Mouse (Mus musculus) CH12.LX (cell line): Measurements from ENCODE around the gene Bcl10. TPM values are rescaled to one million over a fixed set of nuclear protein-coding genes. Genes with fewer than 3 reads are reported as not detected.

Experiments
- DNase-seq: peaks from one replicate; pipeline ENCODE4 v3.0.0-alpha.2; 2013; ENCODE audit errors: extremely low read depth
- H3K27ac ChIP-seq: 2 replicates; pipeline ENCODE4 v1.5.1; 2012; ENCODE audit warnings: low read depth, mild to moderate bottlenecking, control low read depth, moderate library complexity; ENCODE audit not compliant: insufficient read depth
- H3K27me3 ChIP-seq: replicated peaks from 2 replicates; pipeline ENCODE3; 2012; ENCODE audit warnings: inconsistent platforms
- H3K36me3 ChIP-seq, 2 experiments: replicated peaks in 1 of 2; 2 replicates each; pipeline versions ENCODE3 to v1.6.1; 2012; ENCODE audit warnings: inconsistent platforms in 1 of 2, low read length in 1 of 2, mild to moderate bottlenecking in 1 of 2, mixed read lengths in 1 of 2, moderate library complexity in 1 of 2; ENCODE audit not compliant: control insufficient read depth in 1 of 2, insufficient read depth in 1 of 2
- H3K4me1 ChIP-seq, 2 experiments: 2 replicates each; pipeline ENCODE4 v1.6.1; 2012; ENCODE audit warnings: inconsistent platforms in 1 of 2, moderate library complexity in 1 of 2; ENCODE audit not compliant: insufficient read depth in 2 of 2, control insufficient read depth in 1 of 2
- H3K4me2 ChIP-seq: 2 replicates; pipeline ENCODE4 v1.6.1; 2012; ENCODE audit warnings: low read depth, mild to moderate bottlenecking, control low read depth; ENCODE audit not compliant: poor library complexity, insufficient read depth, severe bottlenecking
- H3K4me3 ChIP-seq, 3 experiments: fragments of 150-350 bp in 1 of 3; sonication (generic) in 1 of 3; replicated peaks in 1 of 3; 2 replicates each; pipeline versions ENCODE3 to v1.5.1; 2011 to 2012; ENCODE audit warnings: low read depth in 2 of 3, low read length in 2 of 3, mild to moderate bottlenecking in 2 of 3, moderate library complexity in 2 of 3, control low read depth in 1 of 3, improper control_type of control experiment in 1 of 3, inconsistent platforms in 1 of 3, mixed read lengths in 1 of 3; ENCODE audit not compliant: poor library complexity in 1 of 3
- H3K79me2 ChIP-seq: replicated peaks from 2 replicates; pipeline ENCODE4 v1.6.1; 2012; ENCODE audit warnings: mild to moderate bottlenecking, moderate library complexity; ENCODE audit not compliant: control insufficient read depth, poor library complexity, insufficient read depth, severe bottlenecking; ENCODE audit errors: extremely low read depth
- H3K9ac ChIP-seq: 2 replicates; pipeline ENCODE4 v1.6.1; 2012; ENCODE audit warnings: low read depth, mild to moderate bottlenecking, control low read depth, moderate library complexity; ENCODE audit not compliant: insufficient read depth
- H3K9me3 ChIP-seq: replicated peaks from 2 replicates; pipeline ENCODE3; 2012; ENCODE audit warnings: low read length, inconsistent platforms, mixed read lengths
- CHD1 ChIP-seq: IDR thresholded peaks from 2 replicates; pipeline ENCODE4 v1.6.1; 2012; ENCODE audit warnings: low read depth, low read length, improper control_type of control experiment, inconsistent platforms
- CHD2 ChIP-seq: IDR thresholded peaks from 2 replicates; pipeline ENCODE4 v1.6.1; 2011; ENCODE audit warnings: low read length, improper control_type of control experiment
- CTCF ChIP-seq, 2 experiments: IDR thresholded peaks in 1 of 2; conservative IDR thresholded peaks in 1 of 2; 2 replicates each; pipeline ENCODE4 v1.5.1; 2011 to 2012; ENCODE audit warnings: low read depth in 2 of 2, low read length in 2 of 2, improper control_type of control experiment in 1 of 2, inconsistent platforms in 1 of 2, mild to moderate bottlenecking in 1 of 2, moderate library complexity in 1 of 2
- E2F4 ChIP-seq: IDR thresholded peaks from 2 replicates; pipeline ENCODE4 v1.6.1; 2011; ENCODE audit warnings: low read depth, low read length, improper control_type of control experiment; ENCODE audit not compliant: insufficient replicate concordance
- EP300 ChIP-seq: IDR thresholded peaks from 2 replicates; pipeline ENCODE4 v1.6.1; 2011; ENCODE audit warnings: low read length, improper control_type of control experiment
- ETS1 ChIP-seq: conservative IDR thresholded peaks from 2 replicates; pipeline ENCODE4 v1.6.1; 2012; ENCODE audit warnings: low read depth, mild to moderate bottlenecking, inconsistent platforms, low read length, improper control_type of control experiment, moderate library complexity
- GABPA ChIP-seq: IDR thresholded peaks from 2 replicates; pipeline ENCODE4 v1.6.1; 2012; ENCODE audit warnings: low read depth, low read length, improper control_type of control experiment, inconsistent platforms; ENCODE audit not compliant: insufficient replicate concordance
- HCFC1 ChIP-seq: IDR thresholded peaks from 2 replicates; pipeline ENCODE4 v1.6.1; 2012; ENCODE audit warnings: low read depth, mild to moderate bottlenecking, inconsistent platforms, low read length, improper control_type of control experiment
- JUN ChIP-seq: IDR thresholded peaks from 2 replicates; pipeline ENCODE4 v1.6.1; 2011; ENCODE audit warnings: low read depth, mild to moderate bottlenecking, low read length, improper control_type of control experiment, moderate library complexity; ENCODE audit not compliant: insufficient read depth
- JUND ChIP-seq: conservative IDR thresholded peaks from 2 replicates; pipeline ENCODE4 v1.6.1; 2011; ENCODE audit warnings: low read depth, low read length, improper control_type of control experiment
- MAFK ChIP-seq: IDR thresholded peaks from 2 replicates; pipeline ENCODE4 v1.6.1; 2011; ENCODE audit warnings: low read length, improper control_type of control experiment; ENCODE audit not compliant: insufficient replicate concordance
- MAX ChIP-seq: IDR thresholded peaks from 2 replicates; pipeline ENCODE4 v1.6.1; 2011; ENCODE audit warnings: low read length, improper control_type of control experiment
- MAZ ChIP-seq: IDR thresholded peaks from 2 replicates; pipeline ENCODE4 v1.6.1; 2012; ENCODE audit warnings: low read depth, mild to moderate bottlenecking, inconsistent platforms, low read length, improper control_type of control experiment, moderate library complexity
- MXI1 ChIP-seq: IDR thresholded peaks from 2 replicates; pipeline ENCODE4 v1.6.1; 2011; ENCODE audit warnings: mild to moderate bottlenecking, low read depth, low read length, improper control_type of control experiment
- MYC ChIP-seq: IDR thresholded peaks from 2 replicates; pipeline ENCODE4 v1.6.1; 2011; ENCODE audit warnings: low read depth, mild to moderate bottlenecking, improper control_type of control experiment, low read length
- NELFE ChIP-seq: IDR thresholded peaks from 2 replicates; pipeline ENCODE4 v1.6.1; 2011; ENCODE audit warnings: low read depth, low read length, improper control_type of control experiment
- PAX5 ChIP-seq: IDR thresholded peaks from 2 replicates; pipeline ENCODE4 v1.6.1; 2012; ENCODE audit warnings: low read length, inconsistent platforms, mixed read lengths
- POLR2A ChIP-seq: IDR thresholded peaks from 2 replicates; pipeline ENCODE4 v1.6.1; 2011; ENCODE audit warnings: low read depth, mild to moderate bottlenecking, improper control_type of control experiment, low read length
- POLR2AphosphoS2 ChIP-seq: IDR thresholded peaks from 2 replicates; pipeline ENCODE4 v1.6.1; 2011; ENCODE audit warnings: low read depth, low read length, improper control_type of control experiment
- RAD21 ChIP-seq: IDR thresholded peaks from 2 replicates; pipeline ENCODE4 v1.6.1; 2011; ENCODE audit warnings: low read depth, mild to moderate bottlenecking, low read length, improper control_type of control experiment, moderate library complexity
- SIN3A ChIP-seq: IDR thresholded peaks from 2 replicates; pipeline ENCODE4 v1.6.1; 2012; ENCODE audit warnings: low read length, improper control_type of control experiment, inconsistent platforms
- SMC3 ChIP-seq: IDR thresholded peaks from 2 replicates; pipeline ENCODE4 v1.6.1; 2011; ENCODE audit warnings: low read depth, low read length, improper control_type of control experiment
- TCF12 ChIP-seq: IDR thresholded peaks from 2 replicates; pipeline ENCODE4 v1.6.1; 2014; ENCODE audit warnings: low read depth, mild to moderate bottlenecking, inconsistent platforms, low read length, improper control_type of control experiment
- USF1 ChIP-seq: IDR thresholded peaks from 2 replicates; pipeline ENCODE4 v1.6.1; 2014; ENCODE audit warnings: low read depth, mild to moderate bottlenecking, inconsistent platforms, low read length, improper control_type of control experiment
- USF2 ChIP-seq: conservative IDR thresholded peaks from 2 replicates; pipeline ENCODE4 v1.6.1; 2011; ENCODE audit warnings: low read depth, low read length, improper control_type of control experiment
- ZC3H11A ChIP-seq: IDR thresholded peaks from 2 replicates; pipeline ENCODE4 v1.6.1; 2012; ENCODE audit warnings: low read depth, mild to moderate bottlenecking, inconsistent platforms, low read length, improper control_type of control experiment
- ZKSCAN1 ChIP-seq: IDR thresholded peaks from 2 replicates; pipeline ENCODE4 v1.6.1; 2012; ENCODE audit warnings: low read depth, inconsistent platforms, low read length, improper control_type of control experiment, borderline replicate concordance
- ZMIZ1 ChIP-seq: IDR thresholded peaks from 2 replicates; pipeline ENCODE4 v1.6.1; 2012; ENCODE audit warnings: low read depth, mild to moderate bottlenecking, inconsistent platforms, low read length, improper control_type of control experiment
- ZNF384 ChIP-seq: IDR thresholded peaks from 2 replicates; pipeline ENCODE4 v1.6.1; 2012; ENCODE audit warnings: low read depth, low read length, improper control_type of control experiment, inconsistent platforms
- dilution Hi-C: fragments of 300-500 bp; cut with MboI; formaldehyde crosslinking; loops from 2 replicates; pipeline ENCODE4 v1.14.3; 2020; ENCODE audit warnings: low sequenced_read_pairs; ENCODE audit not compliant: extremely low pct_unique_long_range_greater_than_20kb, extremely low pct_ligation_motif_present
- in situ Hi-C: fragments of 300-500 bp; cut with MboI; formaldehyde crosslinking; loops from 3 replicates; pipeline ENCODE4 v1.14.3; 2019; ENCODE audit warnings: low sequenced_read_pairs, low pct_ligation_motif_present, low pct_unique_long_range_greater_than_20kb, mixed read lengths
- polyA plus RNA-seq: library from polyadenylated mRNA; unstranded; fragments of >175 nt; gene quantifications from 2 replicates; pipeline ENCODE4 v1.2.1, GENCODE M21; 2012; ENCODE audit warnings: low read depth; ENCODE audit not compliant: insufficient read length
- total RNA-seq, 2 experiments: library from RNA; depleted of rRNA; stranded (reverse); fragments of 300-350 nt in 1 of 2; fragments of >200 nt in 1 of 2; gene quantifications; 2 replicates each; pipeline ENCODE4 v1.2.3; 2012 to 2014

Bcl10 gene
- total and polyA plus RNA-seq, 3 experiments: 73.6 to 177 (median 103) TPM

DNA sequence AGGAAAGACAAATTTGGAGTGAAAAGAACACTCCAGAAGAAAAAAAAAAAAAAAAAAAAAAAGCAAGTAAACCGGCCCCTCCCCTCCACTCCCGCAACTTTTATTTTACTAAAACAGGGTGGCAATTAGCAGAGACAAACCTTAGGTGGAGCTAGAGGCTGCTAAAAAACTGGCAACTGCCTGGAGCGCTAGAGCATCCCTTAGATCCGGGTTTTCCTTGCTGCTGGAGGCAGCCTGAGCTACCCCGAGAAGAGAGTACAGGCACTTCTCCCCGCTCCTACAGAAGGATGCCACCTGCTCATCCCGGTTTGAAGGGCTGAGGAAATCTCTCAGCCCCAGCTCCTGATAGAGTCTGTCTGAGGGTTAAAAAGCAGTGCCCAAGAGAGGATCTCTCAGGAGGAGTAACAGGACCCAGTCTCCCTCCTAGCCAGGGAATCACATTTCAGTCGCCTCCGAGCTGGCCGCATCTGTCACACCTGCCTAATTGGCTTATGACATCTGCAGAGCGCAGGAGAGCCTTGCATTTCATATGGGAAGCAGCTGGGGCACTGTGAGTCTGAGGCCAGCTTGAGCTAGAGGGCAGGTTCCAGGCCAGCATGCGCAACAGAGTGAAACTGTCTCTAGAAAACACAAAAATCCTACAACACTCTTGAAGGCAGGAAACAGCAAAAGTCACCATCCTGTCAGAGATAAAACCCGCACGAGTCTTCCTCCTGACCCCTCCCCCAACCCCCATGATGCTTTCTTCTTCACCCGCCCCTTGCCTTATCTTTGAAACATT, 27.6 kb downstream of the Bcl10 start:
- peaks cover 3 to 30% of the 10 kb centered on the region in 2 experiments; a peak in 3 of 4 replicates for H3K4me1 ChIP-seq
- H3K27me3 ChIP-seq: no peaks in the 10 kb centered on the region
- H3K4me2 ChIP-seq: no peak overlapping the region
- H3K4me3 ChIP-seq: no peak overlapping the region
- dilution Hi-C loops: no loop called here
- no peaks in the 10 kb centered on the region for H3K9me3 ChIP-seq
- no peak overlapping the region for H3K9ac ChIP-seq
- peaks cover 3 to 14% of the 10 kb centered on the region in 2 experiments for H3K36me3 ChIP-seq
- no peak for TF ChIP-seq ZMIZ1
- TF ChIP-seq SIN3A: no peak
- no peak for TF ChIP-seq TCF12
- TF ChIP-seq CTCF (conservative IDR thresholded peaks at IDR 0.05 in 1 of 2, IDR thresholded peaks at IDR 0.05 in 1 of 2; ENCODE audit: low read depth in 2 of 2, low read length in 2 of 2): peak in 1 of 2 experiments; percentile 58; a peak in 2 of 4 replicates
- no peak for TF ChIP-seq USF2
- no peak for TF ChIP-seq CHD2
- TF ChIP-seq ZNF384: peak; percentile 83
- TF ChIP-seq MXI1: no peak
- TF ChIP-seq POLR2AphosphoS2: no peak
- peak; percentile 28 for TF ChIP-seq SMC3
- peak; percentile 54; the same call in 1 of the 2 replicates for TF ChIP-seq MAZ
- TF ChIP-seq HCFC1: no peak
- TF ChIP-seq POLR2A: no peak
- TF ChIP-seq CHD1: no peak
- no peak for TF ChIP-seq EP300
- TF ChIP-seq RAD21: peak; percentile 62
- no peak for TF ChIP-seq USF1
- TF ChIP-seq ZC3H11A: no peak
- no peak for TF ChIP-seq GABPA
- no peak for TF ChIP-seq PAX5
- in situ Hi-C loops: no loop called here
- H3K27ac ChIP-seq: no peak overlapping the region
- H3K79me2 ChIP-seq: no peaks in the 10 kb centered on the region
- DNase-seq: no peak

GRCm38 (mm10) chr3:145950815-145951130, 28.2 kb downstream of the Bcl10 start:
- no peak overlapping the region for H3K4me3 ChIP-seq
- in situ Hi-C loops: no loop called here

More at GRCm38 (mm10) chr3:145950815-145951130, 28.2 kb downstream of the Bcl10 start:
- H3K36me3 ChIP-seq: peaks cover 3 to 9% of the 10 kb centered on the region in 2 experiments
- no peak overlapping the region for H3K9ac ChIP-seq
- H3K27ac ChIP-seq: no peak overlapping the region
- dilution Hi-C loops: no loop called here
- TF ChIP-seq EP300 (no peak), GABPA (no peak), MYC (no peak), MAX (no peak), JUN (no peak), E2F4 (no peak), ETS1 (no peak), ZMIZ1 (no peak), ZKSCAN1 (no peak), MAFK (no peak), MAZ (no peak), SMC3 (no peak), JUND (no peak), NELFE (no peak)
- H3K4me2 ChIP-seq: no peak overlapping the region
- no peak for DNase-seq
- no peaks in the 10 kb centered on the region for H3K79me2 ChIP-seq
- no peaks in the 10 kb centered on the region for H3K9me3 ChIP-seq
- peaks cover 3 to 27% of the 10 kb centered on the region in 2 experiments; a peak in 3 of 4 replicates for H3K4me1 ChIP-seq
- no peaks in the 10 kb centered on the region for H3K27me3 ChIP-seq
